Mouse (Mus musculus) liver, embryonic 14.5 days (tissue): ENCODE data around the gene Mybl2.

Experiments used
- CTCF ChIP-seq: IDR thresholded peaks from 2 replicates; pipeline ENCODE4 v1.5.1; 2016; ENCODE audit warnings: antibody characterized with exemption, low read depth, control low read depth
- EP300 ChIP-seq: IDR thresholded peaks from 2 replicates; pipeline ENCODE4 v1.6.1; 2016; ENCODE audit warnings: antibody characterized with exemption, low read depth

DNA sequence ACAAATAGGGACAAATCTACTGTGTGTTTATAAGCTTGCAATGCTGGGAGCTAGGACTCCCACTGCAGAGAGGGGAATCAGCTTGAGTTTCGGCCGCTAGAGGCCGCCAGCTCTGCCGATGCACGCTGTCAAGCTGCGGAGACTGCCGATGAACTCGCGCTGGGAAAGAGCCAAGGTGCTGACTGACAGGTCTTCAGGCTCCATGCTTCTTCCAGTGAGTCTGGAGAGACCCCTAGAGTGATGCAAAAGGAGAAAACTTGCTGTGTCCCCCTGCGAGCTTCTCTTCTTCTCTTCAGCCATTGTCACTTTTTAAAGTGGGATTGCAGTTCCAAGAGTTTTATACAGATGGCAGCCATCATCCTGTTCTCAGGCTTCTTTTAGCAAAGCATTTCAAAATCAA, 6.4 kb upstream of the Mybl2 start:
- TF ChIP-seq EP300 (no peak), CTCF (peak; percentile 93)
